Mouse (Mus musculus) forebrain, embryonic 10.5 days (tissue): Measurements from ENCODE around the gene Map4k2. TPM values are rescaled to one million over a fixed set of nuclear protein-coding genes. Genes with fewer than 3 reads are reported as not detected.
"Not testable (repeated sequence)": the region's sequence is repeated elsewhere in the genome, so short reads cannot be mapped to it uniquely, and the experiment has no call there.

ENCODE experiments used
- DNase-seq: peaks from one replicate; pipeline ENCODE4 v3.0.0-alpha.2; 2017; ENCODE audit warnings: low spot score; ENCODE audit errors: extremely low spot score
- H3K27ac ChIP-seq: fragments of 300-500 bp; sonication (generic); 2 replicates; pipeline ENCODE4 v1.5.1; 2016; ENCODE audit warnings: mild to moderate bottlenecking
- H3K27me3 ChIP-seq: fragments of 300-500 bp; sonication (generic); 2 replicates; pipeline ENCODE4 v1.6.1; 2016; ENCODE audit warnings: mild to moderate bottlenecking; ENCODE audit not compliant: poor library complexity, severe bottlenecking
- H3K36me3 ChIP-seq: fragments of 300-500 bp; sonication (generic); replicated peaks from 2 replicates; pipeline ENCODE4 v1.6.1; 2016; ENCODE audit warnings: mild to moderate bottlenecking, moderate library complexity
- H3K4me1 ChIP-seq: fragments of 300-500 bp; sonication (generic); 2 replicates; pipeline ENCODE4 v1.6.1; 2016
- H3K4me3 ChIP-seq: fragments of 300-500 bp; sonication (generic); 2 replicates; pipeline ENCODE4 v1.5.1; 2016; ENCODE audit warnings: mild to moderate bottlenecking, moderate library complexity
- H3K9me3 ChIP-seq: fragments of 300-500 bp; sonication (generic); 2 replicates; pipeline ENCODE4 v1.6.1; 2016; ENCODE audit warnings: mild to moderate bottlenecking, moderate library complexity
- WGBS: fragments of 180-500 bp; shearing (Covaris S2); methylation state at CpG from one replicate; pipeline ENCODE4 v1.1.7; 2016; 5-methylcytosine and 5-hydroxymethylcytosine counted together
- polyA plus RNA-seq: library from polyadenylated mRNA; unstranded; fragments of >200 nt; fragmentation: Nextera tagmentation; extraction: Ambion mirVana; gene quantifications from 2 replicates; pipeline ENCODE4 v1.2.1, GENCODE M21; 2016

Map4k2 gene
- polyA plus RNA-seq, 1 experiment from 2014 or later, result 12.6 TPM

GRCm38 (mm10) chr19:6305517-6306115 is 35.3 kb upstream of the Map4k2 start:
- peak overlapping the region; percentile 90 for H3K27ac ChIP-seq

GRCm38 (mm10) chr19:6306137-6306551 is 34.8 kb upstream of the Map4k2 start, which contains the start of gene Cdc42bpg:
Cdc42bpg (plus strand) TSS chr19:6306456.
- H3K9me3 ChIP-seq, result no peaks in the 10 kb centered on the region
- H3K27me3 ChIP-seq, result no peaks in the 10 kb centered on the region
- 1% methylated on average over 38 of the region's 38 CpGs for WGBS
- peak; percentile 82 for DNase-seq
- H3K27ac ChIP-seq, result peak within 1 kb of the TSS; percentile 90
- 0 out of 2 replicates have a peak, but pooled peaks cover 9% of the 10 kb centered on the region for H3K36me3 ChIP-seq
- H3K4me3 ChIP-seq, result peak within 1 kb of the TSS; percentile 81
- peaks cover 50% of the 10 kb centered on the region for H3K4me1 ChIP-seq

More at GRCm38 (mm10) chr19:6305517-6306115, 35.3 kb upstream of the Map4k2 start:
- no peak for DNase-seq
- 56% methylated on average over 8 of the region's 8 CpGs for WGBS
- no peaks in the 10 kb centered on the region for H3K9me3 ChIP-seq
- no peaks in the 10 kb centered on the region for H3K27me3 ChIP-seq
- H3K4me3 ChIP-seq, result peak overlapping the region; percentile 81
- peaks cover 9% of the 10 kb centered on the region for H3K36me3 ChIP-seq
- H3K4me1 ChIP-seq, result peaks cover 53% of the 10 kb centered on the region

DNA sequence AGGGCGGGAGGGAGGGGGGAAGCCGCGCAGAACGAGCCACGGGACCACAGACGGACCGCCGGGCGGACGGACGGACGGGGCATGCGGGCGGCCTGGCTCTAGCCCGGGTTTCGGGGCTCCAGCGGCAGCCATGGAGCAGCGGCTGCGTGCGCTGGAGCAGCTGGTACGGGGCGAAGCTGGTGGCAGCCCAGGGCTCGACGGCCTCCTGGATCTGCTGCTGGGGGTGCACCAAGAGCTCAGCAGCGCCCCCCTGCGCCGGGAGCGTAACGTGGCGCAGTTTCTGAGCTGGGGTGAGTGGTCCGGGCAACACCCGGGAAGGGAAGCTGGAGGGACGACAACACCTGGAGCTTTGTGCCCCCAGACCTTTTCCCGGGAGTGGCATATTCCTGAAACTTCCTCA is 34.3 kb upstream of the Map4k2 start:
- H3K27ac ChIP-seq, result peak overlapping the region; percentile 90
- 0 out of 2 replicates have a peak, but pooled peaks cover 13% of the 10 kb centered on the region for H3K36me3 ChIP-seq
- WGBS, result under 1% methylated on average over 26 of the region's 34 CpGs
- no peaks in the 10 kb centered on the region for H3K9me3 ChIP-seq
- H3K27me3 ChIP-seq, result no peaks in the 10 kb centered on the region
- H3K4me1 ChIP-seq, result peaks cover 50% of the 10 kb centered on the region
- DNase-seq, result peak; percentile 71
- peak overlapping the region; percentile 81 for H3K4me3 ChIP-seq

DNA sequence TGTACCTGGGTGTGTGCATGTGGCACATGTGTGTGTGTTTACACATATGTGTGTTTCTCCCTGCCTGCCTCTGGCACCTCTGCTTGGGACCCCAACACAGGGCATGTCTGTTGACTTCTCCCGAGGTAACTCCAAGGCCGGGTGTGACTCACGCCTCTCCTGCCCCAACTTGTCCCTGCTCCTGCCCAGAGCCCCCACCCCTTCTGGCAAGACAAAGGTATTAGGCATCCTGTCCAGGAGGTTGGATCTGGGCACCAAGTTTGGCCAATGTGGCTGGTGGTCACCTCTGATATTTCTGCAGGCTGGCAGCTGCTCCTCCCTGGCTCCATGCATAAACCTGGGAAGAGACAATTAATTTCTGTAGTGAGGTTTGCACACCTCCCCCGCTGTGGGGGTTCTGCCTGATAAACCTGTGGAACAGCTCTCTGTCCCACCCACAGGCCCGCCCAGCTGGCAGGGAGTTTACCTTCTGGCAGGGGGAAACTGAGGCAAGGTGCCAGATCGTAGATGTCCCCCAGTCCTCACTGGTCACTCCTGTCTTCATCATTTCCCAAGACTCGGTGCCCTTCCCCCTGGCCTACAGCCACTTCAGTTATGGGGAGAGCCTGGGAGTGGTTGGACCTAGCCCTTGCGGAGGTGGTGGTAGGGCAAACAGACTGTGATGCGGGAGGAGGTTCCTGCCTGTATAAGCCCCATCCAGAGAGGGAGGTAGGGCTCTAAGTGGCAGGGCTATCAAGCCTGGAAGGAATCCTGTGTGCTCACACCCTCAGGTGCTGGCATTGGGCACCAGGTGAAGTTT is 33.0 kb upstream of the Map4k2 start:
- H3K4me1 ChIP-seq, result peaks cover 45% of the 10 kb centered on the region

DNA sequence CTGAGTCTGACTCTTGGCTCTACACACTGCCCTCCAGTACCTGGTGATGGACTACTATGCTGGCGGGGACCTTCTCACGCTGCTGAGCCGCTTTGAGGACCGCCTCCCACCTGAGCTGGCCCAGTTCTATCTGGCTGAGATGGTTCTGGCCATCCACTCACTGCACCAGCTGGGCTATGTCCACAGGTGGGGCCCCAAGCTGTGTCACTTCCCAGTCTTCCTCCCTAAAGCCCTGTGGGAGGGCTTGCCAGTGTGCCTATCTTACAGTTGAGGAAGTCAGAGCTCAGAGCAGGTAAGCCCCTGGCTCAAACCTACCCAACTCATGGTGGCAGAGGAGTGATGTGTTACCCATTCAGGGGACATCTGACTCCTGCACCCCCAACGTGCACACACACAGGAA is 30.8 kb upstream of the Map4k2 start:
- Histone ChIP-seq H3K36me3 (peaks cover 31% of the 10 kb centered on the region), H3K9me3 (no peaks in the 10 kb centered on the region), H3K4me3 (no peak overlapping the region), H3K4me1 (peaks cover 40% of the 10 kb centered on the region), H3K27me3 (no peaks in the 10 kb centered on the region), H3K27ac (no peak overlapping the region)
- 89% methylated on average over 5 of the region's 5 CpGs for whole genome bisulfite sequencing
- no peak for DNase-seq

More for the DNA sequence above, 33.0 kb upstream of the Map4k2 start:
- 0 out of 2 replicates have a peak overlapping the region, but pooled peaks have one; percentile 81 for H3K4me3 ChIP-seq
- no peaks in the 10 kb centered on the region for H3K27me3 ChIP-seq
- H3K27ac ChIP-seq, result no peak overlapping the region
- 0 out of 2 replicates have a peak, but pooled peaks cover 13% of the 10 kb centered on the region for H3K36me3 ChIP-seq
- WGBS, result 87% methylated on average over 9 of the region's 9 CpGs
- no peaks in the 10 kb centered on the region for H3K9me3 ChIP-seq
- DNase-seq, result no peak

DNA sequence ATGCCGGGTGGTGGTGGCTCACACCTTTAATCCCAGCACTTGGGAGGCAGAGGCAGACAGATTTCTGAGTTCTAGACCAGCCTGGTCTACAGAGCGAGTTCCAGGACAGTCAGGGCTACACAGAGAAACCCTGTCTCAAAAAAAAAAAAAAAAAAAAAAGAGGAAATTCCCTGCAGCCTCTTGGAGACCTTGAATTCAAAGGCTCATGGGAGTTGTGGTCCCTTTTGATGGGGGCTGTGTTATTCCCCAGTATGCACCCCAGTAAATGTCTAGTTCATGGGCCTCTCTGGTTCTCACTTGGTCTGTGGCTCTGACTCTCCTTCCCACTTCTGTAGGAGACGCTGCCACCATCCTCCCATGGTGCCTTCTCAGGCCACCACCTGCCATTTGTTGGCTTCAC is 29.2 kb upstream of the Map4k2 start:
- peaks cover 26% of the 10 kb centered on the region for H3K4me1 ChIP-seq
- H3K27ac ChIP-seq, H3K27me3 ChIP-seq, H3K9me3 ChIP-seq, DNase-seq, H3K4me3 ChIP-seq: not testable (repeated sequence)
- peaks cover 48% of the 10 kb centered on the region for H3K36me3 ChIP-seq
- 89% methylated on average over 3 of the region's 3 CpGs for WGBS

DNA sequence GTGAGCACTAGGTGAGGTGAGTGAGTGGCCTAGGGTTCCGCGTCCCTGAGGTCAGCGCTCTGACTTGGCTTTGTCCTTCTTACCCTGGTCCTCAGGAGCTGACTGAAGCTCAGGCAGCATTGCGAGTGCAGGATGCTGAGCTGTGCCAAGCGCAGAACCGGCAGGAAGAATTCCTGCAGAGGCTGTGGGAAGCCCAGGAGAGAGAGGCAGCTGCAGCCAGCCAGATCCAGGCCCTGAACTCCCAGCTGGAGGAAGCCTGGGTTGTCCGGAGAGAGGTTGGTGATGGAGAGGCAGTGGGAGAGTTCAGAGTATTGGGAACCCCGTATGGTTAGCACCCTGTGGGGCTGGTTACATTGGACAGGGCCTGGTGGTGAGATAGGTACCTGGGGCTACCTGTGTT is 27.1 kb upstream of the Map4k2 start:
- peaks cover 9% of the 10 kb centered on the region for H3K4me1 ChIP-seq
- WGBS, result 90% methylated on average over 8 of the region's 8 CpGs
- H3K27ac ChIP-seq, result no peak overlapping the region
- peaks cover 66% of the 10 kb centered on the region for H3K36me3 ChIP-seq
- DNase-seq, result no peak
- H3K9me3 ChIP-seq, result no peaks in the 10 kb centered on the region
- H3K4me3 ChIP-seq, result no peak overlapping the region
- H3K27me3 ChIP-seq, result no peaks in the 10 kb centered on the region

DNA sequence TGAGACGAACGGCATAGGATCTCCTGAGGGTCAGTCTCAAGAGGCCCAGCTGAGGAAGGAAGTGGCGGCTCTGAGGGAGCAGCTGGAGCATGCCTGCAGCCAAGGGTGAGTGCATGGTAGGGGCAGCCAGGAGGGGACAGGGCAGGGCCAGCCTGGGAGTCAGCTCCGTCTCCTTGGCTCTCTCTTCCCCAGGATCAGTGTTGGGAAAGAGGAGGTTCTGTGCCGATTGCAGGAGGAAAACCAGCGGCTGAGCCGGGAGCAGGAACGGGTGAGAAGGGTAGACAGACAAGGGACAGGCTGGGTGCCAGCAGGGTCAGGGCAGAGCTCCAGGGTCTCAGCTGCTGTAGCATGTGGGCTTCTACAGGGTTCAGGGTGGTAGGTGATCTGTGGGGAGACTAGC is 26.4 kb upstream of the Map4k2 start:
- no peak for DNase-seq
- Histone ChIP-seq H3K27me3 (no peaks in the 10 kb centered on the region), H3K9me3 (no peaks in the 10 kb centered on the region), H3K36me3 (peaks cover 71% of the 10 kb centered on the region), H3K4me3 (no peak overlapping the region), H3K4me1 (0 out of 2 replicates have a peak, but pooled peaks cover 2% of the 10 kb centered on the region), H3K27ac (no peak overlapping the region)
- 87% methylated on average over 8 of the region's 8 CpGs for WGBS

DNA sequence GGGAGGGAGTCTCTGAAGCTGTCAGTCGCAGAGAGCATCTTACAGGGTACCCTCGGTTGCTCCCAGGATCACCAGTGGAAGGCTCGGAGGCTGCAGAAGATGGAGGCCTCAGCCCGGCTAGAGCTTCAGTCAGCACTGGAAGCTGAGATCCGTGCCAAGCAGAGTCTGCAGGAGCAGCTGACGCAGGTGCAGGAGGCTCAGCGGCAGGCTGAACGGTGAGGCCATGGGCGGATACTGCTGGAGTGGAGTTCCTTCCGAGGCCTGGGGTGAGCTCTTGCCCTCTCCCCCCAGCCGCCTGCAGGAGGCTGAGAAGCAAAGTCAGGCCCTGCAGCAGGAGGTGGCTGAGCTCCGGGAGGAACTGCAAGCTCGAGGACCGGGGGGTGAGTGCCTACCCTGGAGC is 25.4 kb upstream of the Map4k2 start:
- no peaks in the 10 kb centered on the region for H3K4me1 ChIP-seq
- H3K27ac ChIP-seq, result no peak overlapping the region
- H3K36me3 ChIP-seq, result peaks cover 73% of the 10 kb centered on the region
- no peaks in the 10 kb centered on the region for H3K27me3 ChIP-seq
- H3K9me3 ChIP-seq, result no peaks in the 10 kb centered on the region
- no peak overlapping the region for H3K4me3 ChIP-seq
- DNase-seq, result no peak
- 78% methylated on average over 14 of the region's 14 CpGs for WGBS

- H3K27ac ChIP-seq, result no peak overlapping the region
- no peaks in the 10 kb centered on the region for H3K9me3 ChIP-seq
- peaks cover 69% of the 10 kb centered on the region for H3K36me3 ChIP-seq
- H3K4me3 ChIP-seq, result no peak overlapping the region
- 91% methylated on average over 12 of the region's 12 CpGs for WGBS
- H3K4me1 ChIP-seq, result no peaks in the 10 kb centered on the region
- H3K27me3 ChIP-seq, result no peaks in the 10 kb centered on the region
- DNase-seq, result no peak
Observed at GRCm38 (mm10) chr19:6318145-6318544, 22.8 kb upstream of the Map4k2 start.

DNA sequence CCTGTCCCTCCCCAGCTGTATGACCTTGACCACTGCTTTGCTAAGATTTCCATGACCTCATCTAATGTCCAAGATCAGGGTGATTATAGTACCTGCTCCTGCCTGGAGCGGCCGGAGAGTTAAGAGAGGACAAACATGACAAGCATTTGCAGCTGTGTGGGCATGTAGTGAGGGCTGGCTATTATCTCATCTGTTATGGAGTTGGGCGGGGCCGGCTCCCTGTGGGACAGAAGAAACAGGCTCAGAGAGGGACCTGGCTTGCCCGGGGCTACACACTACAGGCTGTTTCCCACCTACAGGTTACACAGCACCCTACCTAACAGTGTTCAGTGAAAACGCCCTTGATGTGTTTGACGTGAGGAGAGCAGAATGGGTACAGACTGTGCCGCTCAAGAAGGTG is 19.6 kb upstream of the Map4k2 start:
- DNase-seq, result no peak
- WGBS, result 89% methylated on average over 8 of the region's 8 CpGs
- H3K4me1 ChIP-seq, result no peaks in the 10 kb centered on the region
- no peak overlapping the region for H3K27ac ChIP-seq
- H3K4me3 ChIP-seq, result no peak overlapping the region
- no peaks in the 10 kb centered on the region for H3K9me3 ChIP-seq
- H3K36me3 ChIP-seq, result peaks cover 38% of the 10 kb centered on the region
- H3K27me3 ChIP-seq, result no peaks in the 10 kb centered on the region

- no peaks in the 10 kb centered on the region for H3K27me3 ChIP-seq
- H3K9me3 ChIP-seq, result no peaks in the 10 kb centered on the region
- no peaks in the 10 kb centered on the region for H3K4me1 ChIP-seq
- H3K4me3 ChIP-seq, result no peak overlapping the region
- DNase-seq, result no peak
- peaks cover 32% of the 10 kb centered on the region for H3K36me3 ChIP-seq
- H3K27ac ChIP-seq, result no peak overlapping the region
- 89% methylated on average over 33 of the region's 33 CpGs for WGBS
Observed at GRCm38 (mm10) chr19:6321786-6322621, 18.9 kb upstream of the Map4k2 start.
